Mouse (Mus musculus) left cerebral cortex, adult 2 months (tissue): ENCODE measurements around the gene Tram1l1. TPM values are rescaled to one million over a fixed set of nuclear protein-coding genes. Genes with fewer than 3 reads are reported as not detected.
"Not testable (repeated sequence)": the region's sequence is repeated elsewhere in the genome, so short reads cannot be mapped to it uniquely, and the experiment has no call there.

Experiments used
- DNase-seq, 2 experiments: peaks; one replicate each; pipeline ENCODE4 v3.0.0; 2021 to 2022; ENCODE audit warnings: low spot score in 2 of 2, mixed read lengths in 1 of 2; ENCODE audit errors: extremely low spot score in 1 of 2
- H3K27ac ChIP-seq: fragments of 200-600 bp; 2 replicates; pipeline ENCODE4 v1.8.1; 2022
- H3K4me3 ChIP-seq: fragments of 200-600 bp; 2 replicates; pipeline ENCODE4 v1.8.1; 2022
- CTCF ChIP-seq: fragments of 200-600 bp; IDR thresholded peaks from 2 replicates; pipeline ENCODE4 v1.8.1; 2022; ENCODE audit warnings: antibody characterized with exemption, mild to moderate bottlenecking, moderate library complexity
- intact Hi-C: fragments of 180-260 bp; cut with DNase I; formaldehyde crosslinking; loops from one replicate; pipeline ENCODE4 v1.15.1; 2025
- long read RNA-seq, 2 experiments: library from polyadenylated mRNA; stranded (forward); transcript quantifications; one replicate each; pipeline ENCODE4 v2.0.0; 2021; ENCODE audit warnings: borderline mapping rate in 2 of 2
- total RNA-seq, 2 experiments: library from RNA; stranded (reverse); gene quantifications; 2 replicates each; pipeline ENCODE4 v1.2.3; 2021

Gene Tram1l1
- total RNA-seq = 10 to 100 TPM; 17.1 to 17.4 TPM
- long read RNA-seq, experiment 1, transcript Tram1l1-201 (1 exons, 3,889 nt) = major isoform, 53 of 53 reads
- long read RNA-seq, experiment 1, partial matches to known transcripts = 0 of 53 reads
- long read RNA-seq, experiment 1, other reads (novel, unspliced or antisense) = 0 of 53 reads
- long read RNA-seq, experiment 2, transcript Tram1l1-201 (1 exons, 3,889 nt) = major isoform, 22 of 22 reads
- long read RNA-seq, experiment 2, partial matches to known transcripts = 0 of 22 reads
- long read RNA-seq, experiment 2, other reads (novel, unspliced or antisense) = 0 of 22 reads

GRCm38 (mm10) chr3:124320821-124321576 lies at the start of gene Tram1l1:
Tram1l1 (plus strand) TSS chr3:124320855.
- DNase-seq = peak; percentile 81 to 85
- no peak for TF ChIP-seq CTCF
- intact Hi-C loops = no loop called here
- peak within 1 kb of the TSS; percentile 75 for H3K4me3 ChIP-seq
- peak within 1 kb of the TSS; percentile 88 for H3K27ac ChIP-seq

GRCm38 (mm10) chr3:124271229-124271628 lies 49.4 kb upstream of the Tram1l1 start:
- Histone ChIP-seq H3K4me3 (no peak overlapping the region), H3K27ac (no peak overlapping the region)
- intact Hi-C loops = loop anchor here (10.0 kb wide), 1 partner anchor 886 kb away; the partner anchor contains the start of gene Mettl14
- no peak for DNase-seq
- no peak for TF ChIP-seq CTCF

GRCm38 (mm10) chr3:124271668-124272067 lies 49.0 kb upstream of the Tram1l1 start:
- DNase-seq = no peak
- TF ChIP-seq CTCF = no peak
- no peak overlapping the region for H3K4me3 ChIP-seq
- intact Hi-C loops = loop anchor here (10.0 kb wide), 1 partner anchor 887 kb away; the partner anchor contains the start of gene Mettl14
- no peak overlapping the region for H3K27ac ChIP-seq

- no peak for DNase-seq
- no peak for TF ChIP-seq CTCF
- intact Hi-C loops = loop anchor here (10.0 kb wide), 1 partner anchor 888 kb away; the partner anchor contains the start of gene Mettl14
These were observed 48.1 kb upstream of the Tram1l1 start for GRCm38 (mm10) chr3:124272465-124273089.

GRCm38 (mm10) chr3:124274928-124275609 lies 45.6 kb upstream of the Tram1l1 start:
- TF ChIP-seq CTCF = peak; percentile 84

More at GRCm38 (mm10) chr3:124272465-124273089, 48.1 kb upstream of the Tram1l1 start:
- Histone ChIP-seq H3K4me3 (no peak overlapping the region), H3K27ac (no peak overlapping the region)

GRCm38 (mm10) chr3:124288936-124289335 lies 31.7 kb upstream of the Tram1l1 start:
- H3K27ac ChIP-seq, intact Hi-C loops, DNase-seq, H3K4me3 ChIP-seq: not testable (repeated sequence)
- TF ChIP-seq CTCF = peak; percentile 16

More at GRCm38 (mm10) chr3:124274928-124275609, 45.6 kb upstream of the Tram1l1 start:
- intact Hi-C loops = loop anchor here (1.0 to 10.0 kb wide), 5 partner anchors 312 to 890 kb away; partner anchors contain the start of gene Mettl14
- peak; percentile 43 to 52 for DNase-seq
- H3K4me3 ChIP-seq = peak overlapping the region; percentile 16; the same call in 1 of the 2 replicates
- not testable (repeated sequence) for H3K27ac ChIP-seq

GRCm38 (mm10) chr3:124319254-124319653 lies 1.4 kb upstream of the Tram1l1 start:
- Histone ChIP-seq H3K27ac (no peak overlapping the region), H3K4me3 (no peak overlapping the region)
- no peak for DNase-seq
- intact Hi-C loops = no loop called here
- no peak for TF ChIP-seq CTCF

GRCm38 (mm10) chr3:124320398-124320797 lies 257 bp upstream of the Tram1l1 start:
- Histone ChIP-seq H3K4me3 (peak overlapping the region; percentile 75), H3K27ac (peak overlapping the region; percentile 88)
- no peak for TF ChIP-seq CTCF
- DNase-seq = no peak
- intact Hi-C loops = no loop called here

- H3K27ac ChIP-seq = no peak overlapping the region
- peak; percentile 51 for TF ChIP-seq CTCF
- H3K4me3 ChIP-seq = no peak overlapping the region
- intact Hi-C loops = loop anchor here (2.0 kb wide), 1 partner anchor 240 kb away; no protein-coding TSS in a partner anchor
- no peak for DNase-seq
These were observed 25.8 kb downstream of the Tram1l1 start for GRCm38 (mm10) chr3:124346445-124346844.

GRCm38 (mm10) chr3:124357533-124357932 lies 36.9 kb downstream of the Tram1l1 start:
- intact Hi-C loops = no loop called here
- H3K27ac ChIP-seq = no peak overlapping the region
- DNase-seq = no peak
- no peak overlapping the region for H3K4me3 ChIP-seq
- no peak for TF ChIP-seq CTCF

GRCm38 (mm10) chr3:124372031-124372430 lies 51.4 kb downstream of the Tram1l1 start:
- Histone ChIP-seq H3K4me3 (no peak overlapping the region), H3K27ac (no peak overlapping the region)
- no peak for TF ChIP-seq CTCF
- intact Hi-C loops = no loop called here
- no peak for DNase-seq

Other genes starting within 250 kb of the Tram1l1 start
- not detected for gene 1700006A11Rik, start 105.2 kb downstream of the Tram1l1 start, total RNA-seq